Mouse (Mus musculus) c-Kit-positive CD71-negative TER-119-negative erythroid progenitor cells, embryonic 14.5 days (primary cell): ENCODE results near the gene Klf16.
A peak's percentile ranks its signal among the peaks of the same experiment; 100 is the strongest.

Experiments used
- DNase-seq: peaks from one replicate; pipeline ENCODE4 v3.0.0-alpha.2; 2013; ENCODE audit warnings: low read depth

The Klf16 gene

DNA sequence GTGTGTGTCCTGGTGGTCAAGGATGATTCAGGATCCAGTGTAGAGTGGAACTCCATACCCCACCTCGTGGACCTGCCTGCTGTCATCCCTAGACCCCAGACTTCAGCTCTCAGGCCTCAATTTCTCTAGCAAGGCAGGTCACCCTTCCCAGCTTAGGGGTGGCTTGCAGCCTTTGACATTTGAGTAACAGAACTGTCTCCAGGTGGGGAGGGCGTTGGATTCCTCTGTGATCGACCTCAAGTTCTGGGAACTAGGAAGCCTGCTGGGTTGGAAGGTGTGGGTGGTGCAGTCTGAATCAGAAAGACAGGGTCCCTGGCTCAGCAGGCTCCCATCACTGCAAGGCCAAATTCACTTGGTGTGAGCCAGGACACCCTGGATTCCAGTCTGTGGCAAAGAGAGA, 2.2 kb downstream of the Klf16 start:
- DNase-seq = no peak

DNA sequence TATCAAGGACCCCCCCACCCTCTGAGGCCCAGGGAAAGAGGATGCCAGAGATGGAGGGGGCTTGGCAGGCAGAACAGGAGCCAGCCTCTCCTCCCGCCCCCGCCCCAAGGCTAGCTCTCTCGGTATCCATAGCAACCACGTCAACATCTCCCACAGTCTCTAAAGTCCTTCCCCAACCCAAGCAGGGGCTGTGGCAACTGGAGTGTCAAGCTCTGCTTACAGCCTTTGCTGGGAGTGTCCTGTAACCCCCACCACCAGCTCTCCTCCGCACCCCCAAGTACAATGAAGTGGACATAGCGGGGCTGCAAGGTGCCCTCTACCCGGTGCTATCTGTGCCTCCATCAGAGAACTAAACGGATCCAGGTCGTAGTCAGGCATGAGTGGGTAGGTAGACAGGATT, 3.2 kb downstream of the Klf16 start:
- no peak for DNase-seq

DNA sequence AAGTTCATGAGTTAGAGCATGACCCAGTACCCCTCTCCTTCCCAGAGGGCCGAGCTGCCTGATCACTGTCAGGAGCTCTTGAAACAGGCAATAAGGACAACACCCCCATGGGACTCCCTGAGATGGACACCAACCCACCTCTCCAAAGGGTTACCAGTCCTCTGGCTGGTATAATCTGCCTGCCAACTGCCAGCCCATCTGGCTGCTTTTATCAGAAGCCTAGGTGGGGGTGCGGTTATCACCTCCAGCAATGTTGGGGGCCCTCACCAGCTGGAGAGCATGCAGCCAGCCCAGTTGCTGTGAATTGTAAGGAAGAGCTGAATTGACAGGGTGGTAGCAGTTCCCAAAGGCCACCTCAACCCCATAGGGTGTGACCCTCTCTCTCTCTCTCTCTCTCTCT, 4.6 kb downstream of the Klf16 start:
- no peak for DNase-seq

DNA sequence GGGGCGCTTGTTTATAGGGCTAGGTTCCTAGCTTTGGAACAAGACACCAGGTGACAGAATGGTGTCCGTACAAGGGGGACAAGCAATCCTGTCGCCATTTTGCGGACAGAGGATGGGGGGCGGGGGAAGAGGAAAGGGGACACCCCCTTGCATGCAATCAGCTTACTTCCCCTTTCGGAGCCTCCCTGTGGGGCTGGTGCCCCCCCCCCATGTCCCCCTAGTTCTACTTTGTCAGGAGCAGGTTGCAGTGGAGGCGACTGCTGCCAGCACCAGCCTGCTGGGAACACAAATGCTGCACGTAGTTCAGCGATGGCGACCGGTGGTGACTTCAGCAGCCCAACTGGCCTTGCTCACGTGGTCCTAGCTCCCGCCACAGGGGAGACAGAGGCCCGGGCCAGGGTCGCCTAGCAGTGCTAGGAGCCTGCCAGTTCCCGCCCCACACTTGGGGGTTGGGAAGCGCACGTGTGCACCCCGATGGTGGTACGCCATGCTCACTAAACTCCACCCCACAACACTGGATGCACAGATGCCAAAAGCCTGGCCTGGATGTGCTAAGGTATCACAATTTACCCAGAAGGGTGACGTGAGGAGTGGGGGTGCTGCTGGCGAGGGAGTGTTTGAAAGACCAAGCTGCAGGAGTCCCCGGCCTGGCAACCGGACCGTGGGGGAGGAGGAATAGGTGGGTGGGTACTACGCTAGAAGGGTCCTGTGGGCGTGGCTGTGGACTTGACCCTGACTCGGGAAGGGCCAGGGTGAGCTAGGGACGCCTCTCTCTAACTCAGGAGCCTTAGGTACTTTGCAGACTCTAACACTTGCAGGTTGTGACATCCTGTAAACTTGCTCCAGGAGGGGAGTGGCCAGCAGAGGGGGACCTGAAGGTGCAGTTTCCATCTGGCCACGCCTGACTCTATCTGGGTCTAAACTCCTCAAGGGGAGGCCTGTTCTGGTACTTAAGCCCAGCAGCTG, 6.0 kb downstream of the Klf16 start:
- DNase-seq = no peak

DNA sequence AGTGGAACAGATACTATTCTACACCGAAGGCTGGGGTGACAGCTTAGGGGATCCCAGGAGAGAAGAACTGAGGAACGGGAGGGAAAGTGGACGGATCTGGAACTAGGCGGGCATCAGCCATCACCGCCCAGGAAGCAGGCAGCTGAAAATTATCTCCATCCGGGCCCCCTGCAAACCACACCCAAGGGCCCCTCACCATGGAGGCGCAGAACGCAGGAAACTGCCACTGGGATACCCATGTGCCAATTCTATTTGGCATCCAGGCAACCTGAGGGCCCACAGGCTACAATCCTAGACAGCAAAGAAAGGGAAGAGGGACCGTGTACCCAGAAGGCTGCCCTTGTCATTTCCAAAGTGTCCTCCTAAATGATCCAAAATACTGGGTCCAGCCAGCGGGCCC, 6.7 kb downstream of the Klf16 start:
- DNase-seq = no peak

DNA sequence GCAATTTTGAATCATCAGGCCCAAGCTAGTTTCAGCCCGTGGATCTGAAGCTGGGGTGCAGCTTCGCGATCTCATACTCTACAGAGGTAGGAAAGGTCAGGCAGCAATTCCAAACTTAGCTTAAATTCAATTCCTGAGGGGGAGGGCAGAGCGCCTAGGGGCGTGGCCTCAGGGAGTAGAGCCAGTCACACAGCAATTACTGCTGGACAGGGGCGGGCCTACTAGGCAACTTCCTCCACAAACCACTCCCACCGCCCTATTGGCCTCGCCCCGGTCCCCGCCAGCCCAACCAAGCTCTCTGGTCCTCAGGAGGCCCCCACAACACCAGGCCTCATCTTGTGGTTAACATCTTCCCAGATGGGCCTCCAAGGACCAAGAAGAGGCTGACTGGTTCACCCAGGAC, 7.5 kb downstream of the Klf16 start:
- no peak for DNase-seq

DNA sequence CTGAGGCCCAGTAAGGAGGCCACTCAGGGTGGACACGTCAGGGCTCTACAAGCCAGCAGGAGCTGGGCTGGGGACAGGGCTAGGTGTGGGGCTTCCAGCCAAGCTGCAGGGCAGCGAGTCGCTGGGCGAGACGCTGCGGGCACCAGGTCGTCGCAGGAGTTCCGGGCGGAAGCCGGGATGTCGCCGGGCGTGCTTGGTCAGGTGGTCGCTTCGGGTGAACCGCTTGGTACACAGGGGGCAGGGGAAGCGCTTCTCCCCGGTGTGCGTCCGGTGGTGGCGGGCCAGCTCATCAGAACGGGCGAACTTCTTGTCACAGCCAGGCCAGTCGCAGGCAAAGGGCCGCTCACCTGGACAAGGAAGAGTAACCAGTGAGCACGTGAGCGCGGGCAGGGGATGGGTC, 8.2 kb downstream of the Klf16 start:
- no peak for DNase-seq

DNA sequence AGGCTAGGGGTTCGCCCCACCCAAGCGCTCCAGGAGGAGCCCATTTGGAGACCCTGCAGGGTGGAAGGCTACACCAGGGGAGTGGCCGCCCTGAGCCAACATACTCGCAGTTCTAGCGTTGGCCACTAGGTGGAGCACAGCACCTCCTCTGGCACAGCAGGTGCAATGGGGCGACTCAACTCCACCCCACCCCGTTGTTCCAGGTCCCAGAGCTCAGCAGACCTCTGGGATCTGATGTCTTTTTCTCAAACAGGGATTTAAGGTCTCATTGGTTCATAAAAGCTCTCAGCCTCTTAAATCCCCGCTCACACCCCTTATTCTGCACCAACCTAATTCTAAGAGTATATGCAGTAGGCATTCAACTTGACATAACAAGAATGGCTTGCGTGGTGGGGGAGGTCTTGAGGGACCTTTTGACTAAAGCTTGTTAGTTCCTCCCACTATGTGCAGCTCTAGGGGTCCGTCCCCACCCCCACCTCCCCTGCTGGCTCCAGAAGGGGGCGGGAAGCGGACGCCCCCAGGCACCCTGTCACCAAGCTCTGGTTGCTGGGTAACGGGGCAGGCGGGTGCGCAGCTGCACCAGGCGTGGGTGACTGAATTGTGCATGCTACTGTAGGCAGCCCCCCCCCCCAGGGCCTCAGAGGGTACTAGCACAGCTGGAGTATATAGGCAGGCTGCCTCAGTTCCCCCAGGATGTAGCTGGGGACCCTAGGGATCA, 10.6 kb downstream of the Klf16 start:
- DNase-seq = peak; percentile 82

DNA sequence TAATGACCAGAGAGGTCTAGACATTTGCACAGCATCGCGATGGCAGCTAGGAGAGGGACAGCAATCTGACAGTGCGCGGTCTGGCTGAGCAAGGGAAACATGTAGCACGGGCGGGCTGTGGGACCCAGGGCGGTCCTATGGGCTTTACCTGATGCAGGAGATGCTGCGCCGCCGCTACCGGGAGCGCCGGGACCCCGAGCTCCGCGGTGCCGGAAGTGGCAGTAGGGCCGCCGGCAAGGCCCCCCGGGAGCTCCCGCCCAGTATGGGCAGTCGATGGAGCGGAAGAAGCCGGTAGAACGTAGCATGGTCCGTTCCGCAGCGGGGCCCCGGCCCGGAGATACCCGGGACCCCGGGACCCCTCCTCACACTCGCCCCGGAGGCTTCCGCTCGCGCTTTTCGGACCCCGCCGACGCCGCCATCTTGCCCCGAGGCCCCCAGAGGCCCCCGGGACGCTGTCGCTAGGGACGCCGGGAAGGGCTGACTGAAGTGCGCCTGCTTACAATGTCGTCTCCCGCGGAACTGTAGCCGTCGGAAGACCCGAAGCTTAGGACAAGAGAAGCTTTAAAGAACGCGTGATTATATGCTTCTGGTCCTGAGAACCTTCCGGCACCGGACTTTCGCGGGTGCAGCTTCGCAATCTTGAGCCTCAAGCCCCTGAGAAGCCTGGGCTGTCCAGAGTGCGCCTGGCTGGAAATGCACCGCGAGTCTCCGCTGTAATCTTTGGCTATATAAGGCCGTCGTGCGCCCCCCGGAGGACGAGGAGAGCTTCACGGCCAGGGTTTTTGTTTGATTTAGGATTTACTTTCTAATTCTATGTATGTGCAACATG, 15.8 kb downstream of the Klf16 start, which contains the start of gene Rexo1:
Gene Rexo1 (minus strand): TSS at position 445 of the 829 bp plus-strand sequence.
- peak; percentile 97 for DNase-seq

DNA sequence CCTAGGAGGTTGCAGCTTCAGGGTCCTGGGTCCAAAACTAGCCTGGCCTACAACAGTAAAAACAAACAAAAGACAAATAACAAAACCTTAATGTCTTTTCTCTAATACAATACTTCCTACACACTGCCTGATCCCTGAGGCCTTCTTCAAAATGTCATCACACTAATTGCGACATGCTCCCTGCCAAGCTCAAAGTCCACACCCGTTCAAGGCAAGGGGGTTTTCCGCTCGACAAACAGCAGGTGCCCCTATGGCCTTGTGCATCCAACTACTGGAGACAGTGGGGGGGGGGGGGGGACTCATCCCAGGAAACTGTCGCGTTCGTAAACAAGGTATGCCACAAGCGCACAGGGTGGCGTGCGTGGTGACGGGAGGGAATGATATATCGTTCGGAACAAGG, 16.5 kb downstream of the Klf16 start:
- no peak for DNase-seq

DNA sequence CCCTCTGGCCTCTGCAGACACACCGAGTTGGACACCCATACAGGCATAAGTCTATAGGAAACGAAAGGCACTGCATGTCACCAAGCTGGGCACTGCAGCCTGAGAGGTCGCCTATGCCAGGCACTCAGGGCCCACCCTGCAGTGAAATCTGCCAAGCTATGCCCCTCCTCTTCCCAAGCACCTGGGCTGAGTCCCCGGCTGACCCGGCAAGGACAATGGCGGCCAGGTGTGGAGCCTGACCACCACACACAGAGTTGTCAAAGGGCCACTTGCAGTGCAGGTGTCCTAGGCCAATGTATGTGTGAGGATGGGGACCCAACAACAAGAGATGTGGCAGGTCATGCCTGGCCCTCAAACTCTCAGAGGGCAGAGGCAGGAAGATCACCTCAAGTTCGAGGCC, 17.7 kb downstream of the Klf16 start:
- DNase-seq = no peak

DNA sequence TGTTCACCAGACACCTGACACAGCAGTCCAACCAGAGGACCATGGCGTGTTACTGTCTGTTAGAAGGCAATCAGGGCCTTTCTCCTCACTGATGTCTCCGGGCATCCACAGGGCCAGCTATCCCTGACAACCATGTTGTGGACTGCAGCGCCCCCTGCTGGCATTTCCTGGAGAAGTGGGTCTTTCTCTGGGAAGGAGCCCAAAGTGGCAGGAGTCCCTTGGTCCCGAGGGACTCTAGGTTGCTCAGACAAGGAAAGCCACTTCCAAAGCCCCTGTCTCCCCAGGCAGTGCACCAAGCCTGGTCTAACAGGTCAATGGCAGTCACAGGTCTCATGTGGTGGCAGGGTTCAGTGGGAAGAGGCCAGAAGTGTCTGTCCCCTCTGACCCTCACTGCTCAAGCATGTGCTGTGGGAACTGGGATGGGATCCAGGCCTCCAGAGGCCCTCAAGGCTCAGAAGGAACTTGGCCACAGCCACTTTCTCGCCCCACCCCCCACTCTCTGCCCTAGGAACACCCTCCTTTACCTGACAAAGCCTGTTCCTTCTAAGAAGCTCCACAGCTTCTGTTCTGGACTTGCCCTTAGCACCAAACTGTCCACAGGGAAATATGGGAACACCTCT, 19.7 kb downstream of the Klf16 start:
- no peak for DNase-seq

DNA sequence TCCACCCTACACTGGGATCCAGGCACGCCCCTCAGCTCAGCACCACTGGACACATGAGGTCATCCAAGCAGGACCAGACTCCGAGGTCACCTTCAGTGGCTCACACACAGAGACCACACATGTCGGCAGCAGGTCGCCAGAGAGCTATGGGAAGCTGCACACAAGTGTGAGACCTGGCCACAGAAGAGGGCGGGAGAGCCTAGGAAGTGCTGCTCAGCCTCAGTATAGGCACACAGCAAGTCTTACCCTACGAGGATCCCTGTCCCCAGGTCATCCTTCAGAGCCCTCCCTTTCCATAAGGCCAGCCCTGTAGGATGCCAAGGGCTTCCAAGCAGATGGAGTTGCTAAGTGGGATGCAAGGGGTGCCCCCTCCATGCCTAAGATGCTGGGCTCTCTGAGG, 23.1 kb downstream of the Klf16 start:
- no peak for DNase-seq

DNA sequence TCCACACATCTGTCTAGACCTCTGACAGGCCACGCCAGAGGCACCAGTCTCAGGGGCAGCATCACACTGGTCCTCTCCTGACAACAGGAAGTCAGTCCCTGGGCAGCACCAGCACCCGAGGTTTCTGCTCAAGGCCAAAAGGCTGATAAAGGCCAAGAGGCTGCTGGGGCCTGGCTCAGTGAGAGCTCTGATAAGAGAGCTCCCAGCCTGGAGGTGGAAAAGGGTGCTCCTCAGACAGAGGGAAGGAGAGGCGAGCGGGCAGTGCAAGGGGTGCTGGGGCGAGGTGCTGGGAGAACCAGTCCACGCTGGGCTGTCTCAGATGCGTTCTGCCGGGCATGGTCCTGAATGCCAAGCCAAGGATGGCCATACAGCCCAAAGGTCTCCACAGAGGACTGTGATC, 23.5 kb downstream of the Klf16 start:
- DNase-seq = no peak

DNA sequence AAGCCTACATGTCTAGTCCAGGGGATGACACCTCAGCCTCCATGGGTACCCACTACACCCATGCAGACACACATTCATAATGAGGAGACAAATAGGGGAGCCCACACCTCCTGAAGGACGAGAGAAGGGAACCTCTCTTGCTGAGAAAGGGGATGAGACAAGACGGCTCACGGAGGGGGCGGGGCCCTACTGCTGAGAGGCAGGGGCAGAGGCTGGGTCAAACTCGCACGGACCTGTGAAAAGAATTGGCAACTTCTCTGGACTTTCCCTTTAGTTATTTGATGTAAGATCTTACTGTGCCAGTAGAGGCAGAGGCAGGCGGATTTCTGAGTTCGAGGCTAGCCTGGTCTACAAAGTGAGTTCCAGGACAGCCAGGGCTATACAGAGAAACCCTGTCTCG, 24.8 kb downstream of the Klf16 start:
- DNase-seq = no peak

DNA sequence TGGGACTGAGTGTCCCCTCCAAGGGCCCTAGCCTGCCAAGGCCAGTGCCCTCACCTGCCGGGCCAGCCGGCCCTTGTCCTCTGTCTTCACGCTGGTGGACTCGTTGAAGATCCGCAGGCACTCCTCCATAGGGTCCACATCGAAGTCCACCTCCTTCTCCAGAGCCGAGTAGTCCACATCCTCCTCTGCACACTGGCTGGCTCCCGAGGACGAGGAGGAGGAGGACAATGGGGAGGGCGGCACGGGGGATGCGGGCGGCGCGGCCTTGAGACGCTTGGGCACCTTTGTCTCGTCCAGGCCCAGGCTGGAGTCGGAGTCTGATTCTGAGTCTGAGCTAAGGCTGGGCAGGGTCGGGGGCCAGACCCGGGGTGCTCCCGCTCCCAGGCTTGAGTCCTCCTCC, 27.8 kb downstream of the Klf16 start:
- no peak for DNase-seq

DNA sequence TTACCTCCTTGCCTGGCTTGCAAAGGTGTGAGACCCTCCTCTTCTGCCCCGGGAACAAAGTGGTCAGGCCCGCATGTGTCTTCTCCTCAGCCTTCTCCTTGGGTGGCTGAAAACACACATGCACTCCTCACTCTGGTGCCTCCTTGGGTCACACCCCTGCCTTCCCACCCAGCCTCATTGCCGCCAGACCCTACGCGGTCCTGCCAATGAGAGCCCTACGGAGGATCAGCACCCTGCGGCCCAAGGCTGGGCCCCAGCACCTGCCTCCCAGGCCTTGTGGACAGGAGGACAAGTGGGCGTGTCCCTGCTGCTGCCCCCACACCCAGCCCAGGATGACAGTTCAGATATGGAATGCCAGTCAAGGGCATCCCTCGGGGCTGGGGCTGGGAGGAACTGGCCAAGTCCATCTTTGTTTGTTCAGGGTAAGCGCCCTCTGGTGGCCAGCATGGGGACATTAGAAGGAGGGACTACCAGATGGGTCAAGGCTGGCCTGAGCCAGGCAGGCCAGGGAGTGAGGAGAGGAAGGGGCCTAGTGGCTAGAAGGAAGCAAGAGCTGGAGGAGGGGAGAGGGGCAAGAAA, 28.6 kb downstream of the Klf16 start:
- DNase-seq = no peak

DNA sequence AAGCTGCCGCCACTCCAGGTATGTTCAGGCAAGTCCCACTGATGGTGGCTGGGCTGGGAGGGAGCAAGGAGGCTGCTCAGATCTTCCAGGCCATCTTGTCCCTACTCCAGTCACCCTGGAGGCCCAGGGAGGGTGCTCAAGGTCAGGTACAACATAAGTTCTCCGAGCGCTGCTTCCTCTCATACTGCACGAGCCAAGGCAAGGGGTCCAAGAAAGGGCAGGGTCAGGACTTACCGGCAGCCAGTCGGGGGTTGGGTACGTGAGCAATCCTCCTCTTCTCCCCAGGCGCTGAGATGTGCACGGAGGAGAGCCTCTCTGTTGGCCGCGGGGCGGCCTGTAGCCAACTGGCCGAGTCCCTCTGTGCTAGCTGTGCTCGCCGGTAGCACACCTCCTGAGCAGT, 29.6 kb downstream of the Klf16 start:
- DNase-seq = no peak

DNA sequence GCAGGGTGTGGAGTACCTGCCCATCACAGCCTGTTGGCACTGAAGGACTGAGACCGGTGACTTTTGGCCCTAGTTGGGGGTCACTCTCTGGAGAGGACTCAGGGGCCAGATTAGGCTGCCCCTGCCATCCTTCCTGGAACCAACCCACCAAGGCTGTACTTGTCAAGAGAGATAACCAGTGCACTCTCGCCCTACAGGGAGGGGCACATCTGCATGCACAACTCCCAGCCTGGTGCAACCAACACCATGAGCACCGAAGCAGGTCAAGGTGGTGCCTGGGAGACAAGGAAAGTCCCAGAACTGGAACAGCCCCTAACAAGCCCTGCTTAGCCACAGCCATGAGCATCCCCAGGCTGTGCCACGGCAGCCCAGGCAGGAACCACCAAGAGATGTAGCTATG, 30.2 kb downstream of the Klf16 start:
- DNase-seq = no peak

DNA sequence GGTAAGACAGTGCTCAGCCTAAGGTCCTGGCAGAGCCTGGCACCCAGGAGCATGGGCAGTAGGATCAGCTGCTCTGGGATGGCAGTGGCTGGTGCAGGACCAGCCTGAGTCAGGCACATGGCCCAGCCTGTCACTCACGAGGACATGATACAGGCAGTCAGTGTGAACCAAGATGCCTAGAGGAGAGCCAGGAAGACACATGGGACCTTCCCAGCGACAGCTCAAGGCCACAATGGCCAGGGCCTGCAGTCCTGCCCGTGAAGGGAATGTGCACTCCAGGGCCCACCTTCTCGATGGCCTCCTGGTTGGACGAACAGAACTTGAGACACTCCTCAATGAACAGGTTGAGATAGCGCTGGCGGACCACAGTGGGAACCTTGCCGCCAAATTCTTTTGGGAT, 31.5 kb downstream of the Klf16 start:
- no peak for DNase-seq

DNA sequence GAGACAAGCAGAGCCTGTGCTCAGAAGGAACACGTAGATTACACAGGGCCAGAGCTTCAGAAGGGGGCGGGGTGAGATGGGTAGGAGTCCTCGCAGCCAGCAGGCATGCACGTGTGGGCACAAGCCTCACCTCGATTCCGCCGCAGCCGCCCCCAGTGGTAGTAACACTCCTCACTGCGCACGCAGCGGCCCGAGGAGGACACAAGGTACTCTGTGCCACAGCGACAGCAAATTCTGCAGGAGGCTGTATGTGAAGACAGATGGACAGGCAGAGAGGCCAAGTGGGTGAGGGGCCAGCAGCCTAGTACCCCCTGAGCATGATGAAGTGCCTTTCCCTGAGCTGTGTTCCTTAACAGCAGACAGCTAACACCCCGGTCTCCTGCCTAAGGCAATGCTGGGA, 33.2 kb downstream of the Klf16 start:
- DNase-seq = no peak

DNA sequence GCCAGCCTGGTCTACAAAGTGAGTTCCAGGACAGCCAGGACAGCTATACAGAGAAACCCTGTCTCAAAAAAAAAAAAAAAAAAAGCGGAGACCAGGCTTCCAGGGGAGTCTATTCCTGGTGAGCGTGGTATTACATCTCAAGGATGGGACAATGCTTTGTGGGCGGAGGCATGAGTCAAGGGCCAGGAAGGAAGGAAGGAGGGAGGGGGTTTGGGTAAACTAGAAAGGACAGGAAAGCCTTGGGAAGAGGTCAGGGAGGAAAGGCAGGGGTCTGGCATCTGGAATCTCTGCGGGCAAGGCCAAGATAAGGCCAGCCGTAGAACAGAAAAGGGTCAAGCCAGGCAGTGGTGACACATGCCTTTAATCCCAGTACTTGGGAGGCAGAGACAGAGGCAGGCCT, 37.6 kb downstream of the Klf16 start:
- no peak for DNase-seq
